In genomic region chr15:79559649-79560048, GRCm38 (mm10) we compare ENCODE assay signal across 42 mouse cellular contexts. TPM values are rescaled to one million over a fixed set of nuclear protein-coding genes. Genes with fewer than 3 reads are reported as not detected.
"Had no signal": no experiment of that assay in that cellular context is flagged by ENCODE, and none has a peak within 500 bp of the region (broad histone marks: within the 10 kb centered on the region; RNA-seq: fewer than 3 reads in every experiment).

No protein-coding gene starts in this region.

- H3K36me3 ChIP-seq: limb, embryonic 10.5 days; limb, embryonic 12.5 days; limb, embryonic 13.5 days; limb, embryonic 15.5 days; liver, embryonic 12.5 days; liver, embryonic 13.5 days; liver, embryonic 15.5 days; lung, embryonic 15.5 days; midbrain, embryonic 10.5 days; midbrain, embryonic 12.5 days; midbrain, embryonic 13.5 days; midbrain, embryonic 15.5 days; neural tube, embryonic 12.5 days; neural tube, embryonic 13.5 days had no signal

- H3K4me3 ChIP-seq: limb, embryonic 10.5 days; limb, embryonic 12.5 days; limb, embryonic 13.5 days; limb, embryonic 15.5 days; liver, embryonic 12.5 days; liver, embryonic 13.5 days; liver, embryonic 15.5 days; lung, embryonic 15.5 days; megakaryocyte, embryonic 14.5 days; midbrain, embryonic 10.5 days; midbrain, embryonic 12.5 days; midbrain, embryonic 13.5 days; midbrain, embryonic 15.5 days; myocyte; neural tube, embryonic 12.5 days; neural tube, embryonic 13.5 days had no signal

- DNase-seq: left cerebral cortex, postnatal 4 days; liver; liver, embryonic 13.5 days; liver, postnatal 0 days; lung, adult 18-20 months; lung, adult 2 months; lung, embryonic 14.5 days; lung, postnatal 10 days; lung, postnatal 14 days; lung, postnatal 36 days; lung, postnatal 4 days; midbrain, embryonic 14.5 days had no signal

- ATAC-seq: liver, embryonic 12.5 days; liver, postnatal 0 days; lung, postnatal 0 days; midbrain, embryonic 13.5 days; midbrain, embryonic 15.5 days; midbrain, embryonic 16.5 days had no signal

- H3K27ac ChIP-seq: limb, embryonic 10.5 days; limb, embryonic 12.5 days; limb, embryonic 13.5 days; limb, embryonic 15.5 days; liver, embryonic 12.5 days; liver, embryonic 13.5 days; liver, embryonic 14.5 days; liver, embryonic 15.5 days; lung, embryonic 15.5 days; macrophage; midbrain, embryonic 10.5 days; midbrain, embryonic 12.5 days; midbrain, embryonic 13.5 days; midbrain, embryonic 15.5 days; neural tube, embryonic 12.5 days; neural tube, embryonic 13.5 days had no signal

- H3K4me2 ChIP-seq: limb, embryonic 12.5 days; limb, embryonic 13.5 days; limb, embryonic 15.5 days; liver, embryonic 11.5 days; liver, embryonic 12.5 days; liver, embryonic 13.5 days; liver, embryonic 15.5 days; lung, embryonic 14.5 days; lung, embryonic 15.5 days; midbrain, embryonic 11.5 days; midbrain, embryonic 12.5 days; midbrain, embryonic 13.5 days; midbrain, embryonic 15.5 days; neural tube, embryonic 12.5 days; neural tube, embryonic 13.5 days had no signal

- H3K9ac ChIP-seq: limb, embryonic 12.5 days; limb, embryonic 13.5 days; limb, embryonic 15.5 days; liver, embryonic 12.5 days; liver, embryonic 13.5 days; liver, embryonic 14.5 days; liver, embryonic 15.5 days; liver, postnatal 0 days; lung, embryonic 14.5 days; lung, embryonic 15.5 days; midbrain, embryonic 12.5 days; midbrain, embryonic 13.5 days; midbrain, embryonic 15.5 days; neural tube, embryonic 12.5 days; neural tube, embryonic 13.5 days had no signal

- H3K9me3 ChIP-seq: limb, embryonic 10.5 days; limb, embryonic 12.5 days; limb, embryonic 13.5 days; limb, embryonic 15.5 days; liver, embryonic 12.5 days; liver, embryonic 13.5 days; liver, embryonic 15.5 days; lung, embryonic 15.5 days; midbrain, embryonic 10.5 days; midbrain, embryonic 12.5 days; midbrain, embryonic 13.5 days; midbrain, embryonic 15.5 days; neural tube, embryonic 12.5 days; neural tube, embryonic 13.5 days had no signal

- H3K27me3 ChIP-seq: limb, embryonic 12.5 days; limb, embryonic 13.5 days; limb, embryonic 15.5 days; liver, embryonic 13.5 days; lung, embryonic 15.5 days; midbrain, embryonic 12.5 days; midbrain, embryonic 13.5 days; midbrain, embryonic 15.5 days; neural tube, embryonic 12.5 days; neural tube, embryonic 13.5 days had no signal

- H3K4me1 ChIP-seq: limb, embryonic 10.5 days; limb, embryonic 12.5 days; limb, embryonic 13.5 days; limb, embryonic 15.5 days; liver, embryonic 12.5 days; liver, embryonic 13.5 days; liver, embryonic 15.5 days; lung, embryonic 15.5 days; midbrain, embryonic 10.5 days; midbrain, embryonic 12.5 days; midbrain, embryonic 13.5 days; midbrain, embryonic 15.5 days; neural tube, embryonic 12.5 days; neural tube, embryonic 13.5 days had no signal

RNA-seq across cellular contexts. Expression of gene Kdelr3, which starts 43.4 kb away (rescaled TPM):
- total RNA-seq: megakaryocyte, adult 5-6 weeks; megakaryocyte-erythroid progenitor cell, adult 5-6 weeks; monocyte, adult 5-6 weeks had no signal
- polyA plus RNA-seq: macrophage had no signal

RNA-seq across cellular contexts. Expression of gene Dmc1, which starts 45.3 kb away (rescaled TPM):
- total RNA-seq: monocyte, adult 5-6 weeks had no signal
- polyA plus RNA-seq: liver, adult 2 months; macrophage; myocyte had no signal

RNA-seq across cellular contexts. Expression of gene Kcnj4, which starts 54.6 kb away (rescaled TPM):
- total RNA-seq: liver, adult 2 months; megakaryocyte progenitor cell, adult 5-6 weeks; megakaryocyte, adult 5-6 weeks; megakaryocyte-erythroid progenitor cell, adult 5-6 weeks; monocyte, adult 5-6 weeks had no signal
- polyA plus RNA-seq: limb, embryonic 10.5 days; limb, embryonic 11.5 days; limb, embryonic 12.5 days; limb, embryonic 13.5 days; limb, embryonic 15.5 days; liver, adult 2 months; liver, embryonic 11.5 days; liver, embryonic 12.5 days; liver, embryonic 13.5 days; liver, embryonic 14.5 days; liver, embryonic 15.5 days; liver, embryonic 16.5 days; liver, postnatal 0 days; lung, adult 2 months; lung, embryonic 14.5 days; lung, embryonic 16.5 days; lung, postnatal 0 days; macrophage; midbrain, embryonic 11.5 days; midbrain, embryonic 12.5 days; midbrain, embryonic 13.5 days; midbrain, embryonic 14.5 days; midbrain, embryonic 16.5 days; neural tube, embryonic 11.5 days; neural tube, embryonic 12.5 days; neural tube, embryonic 13.5 days had no signal
